Mouse (Mus musculus) right cerebral cortex, postnatal 4 days (tissue): ENCODE results near the gene Gtpbp10.

Experiments used
- DNase-seq: peaks from one replicate; pipeline ENCODE4 v3.0.0-alpha.2; 2022

Gene Gtpbp10

DNA sequence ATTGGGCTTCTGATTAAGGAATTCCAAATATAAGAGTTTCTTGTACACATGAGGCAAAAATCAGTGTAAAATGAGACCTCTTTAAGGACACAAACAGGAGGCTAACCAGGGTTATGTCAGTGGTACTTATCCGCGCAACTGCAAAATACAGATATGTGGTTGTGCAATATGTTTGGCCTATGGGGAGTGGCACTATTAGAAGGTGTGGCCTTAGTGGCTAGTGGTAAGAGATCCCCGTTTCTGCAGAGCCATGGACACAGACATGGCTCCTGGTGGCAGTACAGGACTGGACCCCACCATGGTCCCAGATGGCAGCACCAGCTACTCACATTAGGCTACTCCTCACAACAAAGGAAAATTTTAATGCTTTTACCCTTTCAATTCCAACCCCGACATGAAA is 64.3 kb downstream of the Gtpbp10 start:
- no peak for DNase-seq

DNA sequence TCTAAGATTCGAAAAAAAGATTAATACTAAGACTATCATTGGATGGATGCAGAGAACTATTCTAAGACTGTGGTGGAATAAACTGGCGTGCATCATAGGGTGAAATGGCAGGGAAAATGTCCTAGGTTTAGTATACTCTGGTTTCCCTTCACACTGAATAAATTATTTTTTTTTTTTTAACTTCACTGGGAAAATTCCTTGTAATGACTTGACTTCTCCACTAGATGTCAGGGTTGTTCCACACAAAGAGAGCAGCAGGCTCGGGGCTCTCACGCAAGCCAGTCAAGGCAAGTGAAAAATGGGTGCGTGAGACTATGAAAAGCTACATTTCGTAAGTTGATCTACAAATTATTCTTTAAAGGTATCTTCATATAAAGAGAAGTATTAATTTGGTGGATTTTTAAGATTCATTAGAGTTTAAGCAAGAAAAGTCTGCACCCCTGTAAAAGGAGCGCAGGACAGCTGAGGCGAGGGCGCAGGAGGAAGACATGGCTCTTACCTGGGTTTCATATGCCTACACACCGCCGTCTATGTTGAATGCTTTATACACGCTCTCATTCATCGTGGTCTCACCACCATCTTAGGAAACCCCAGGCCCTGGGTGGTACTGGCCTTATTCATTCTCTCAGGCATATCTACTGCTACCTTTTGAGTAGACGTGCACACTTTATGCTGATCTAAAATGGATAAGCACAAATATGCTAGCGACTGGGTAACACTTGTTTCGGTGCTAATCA is 64.9 kb downstream of the Gtpbp10 start:
- no peak for DNase-seq

DNA sequence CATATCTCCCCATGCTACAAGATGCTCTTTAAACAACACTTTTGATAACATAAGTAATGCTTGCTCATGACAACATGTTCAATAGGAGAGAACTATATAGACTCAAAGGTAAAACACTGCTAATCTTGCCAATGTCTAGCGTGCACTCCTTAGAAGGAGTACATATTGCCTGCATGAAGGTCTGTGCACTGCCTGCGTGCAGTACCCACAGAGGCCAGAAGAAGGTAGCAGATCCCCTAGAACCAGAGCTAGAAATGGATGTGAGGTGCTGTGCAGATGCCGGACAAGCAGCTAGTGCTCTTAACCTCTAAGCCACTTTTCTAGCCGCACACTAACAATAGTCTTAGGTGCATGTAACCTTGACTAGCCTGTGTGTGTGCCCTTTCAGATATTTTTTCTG is 67.2 kb downstream of the Gtpbp10 start:
- no peak for DNase-seq
